Mouse (Mus musculus) layer of hippocampus, postnatal 10 days (tissue): ENCODE measurements around the gene Adarb1. TPM values are rescaled to one million over a fixed set of nuclear protein-coding genes. Genes with fewer than 3 reads are reported as not detected.

Experiments used
- DNase-seq, 2 experiments: peaks; one replicate each; pipeline ENCODE4 v3.0.0; 2021; ENCODE audit warnings: low spot score in 2 of 2
- long read RNA-seq: library from polyadenylated mRNA; stranded (forward); transcript quantifications from one replicate; pipeline ENCODE4 v2.0.0, GENCODE M21; 2023
- total RNA-seq, 2 experiments: library from RNA; stranded (reverse); gene quantifications; 2 replicates each; pipeline ENCODE4 v1.2.3; 2021

Adarb1 gene
- 10 to 100 TPM; 72.1 to 77.3 TPM for total RNA-seq
- long read RNA-seq, full-length matches to known transcripts = 7 of 17 reads
- long read RNA-seq, partial matches to known transcripts = 0 of 17 reads
- long read RNA-seq, other reads (novel, unspliced or antisense) = 10 of 17 reads

DNA sequence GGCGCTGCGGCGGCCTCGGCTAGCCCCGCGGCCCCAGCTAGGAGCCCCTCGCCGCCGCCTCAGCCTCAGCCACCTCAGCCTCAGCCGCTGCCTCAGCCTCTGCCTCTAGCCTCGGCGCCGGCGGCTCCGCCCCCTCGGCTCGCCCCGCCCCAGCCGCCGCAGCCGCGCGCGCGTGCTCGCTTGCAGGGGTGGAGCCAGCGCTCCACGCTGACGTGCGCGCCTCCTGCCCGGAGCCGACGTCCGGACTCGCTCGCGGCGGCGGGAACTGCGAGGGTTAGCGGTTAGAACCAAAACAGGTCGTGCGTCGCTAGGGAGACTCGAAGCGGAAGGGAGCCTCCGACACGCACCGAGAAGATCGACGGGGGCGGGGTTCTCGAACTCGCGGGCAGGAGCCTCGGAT is at the start of gene Adarb1:
Adarb1 (minus strand) TSS at position 133 of the 400 bp plus-strand sequence.
- peak; percentile 88 to 94 for DNase-seq

DNA sequence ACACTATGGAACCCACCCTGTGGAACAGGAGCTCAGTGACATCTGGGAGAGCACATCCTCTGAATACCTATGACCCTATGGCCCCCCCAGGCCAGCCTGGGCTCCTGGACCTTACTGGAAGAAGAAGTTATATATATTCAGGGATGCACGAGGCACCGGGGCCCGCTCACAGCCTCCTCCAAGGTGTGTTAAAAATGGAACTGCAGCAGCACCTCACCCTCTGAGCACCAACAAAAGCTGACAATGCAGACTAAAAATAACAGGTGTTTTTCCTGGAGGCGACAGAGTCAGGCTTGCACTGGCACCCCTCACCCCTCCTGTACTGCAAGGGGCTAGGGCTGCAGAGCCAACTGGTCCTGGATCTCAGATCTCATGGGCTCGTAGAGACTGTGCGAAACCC is 49.3 kb upstream of the Adarb1 start:
- no peak for DNase-seq

GRCm38 (mm10) chr10:77465902-77466301 is 47.8 kb upstream of the Adarb1 start:
- DNase-seq = no peak

- peak; percentile 48 to 51 for DNase-seq
These were observed 46.3 kb upstream of the Adarb1 start for GRCm38 (mm10) chr10:77464181-77464936.

GRCm38 (mm10) chr10:77461161-77461560 is 43.1 kb upstream of the Adarb1 start:
- DNase-seq = no peak

DNA sequence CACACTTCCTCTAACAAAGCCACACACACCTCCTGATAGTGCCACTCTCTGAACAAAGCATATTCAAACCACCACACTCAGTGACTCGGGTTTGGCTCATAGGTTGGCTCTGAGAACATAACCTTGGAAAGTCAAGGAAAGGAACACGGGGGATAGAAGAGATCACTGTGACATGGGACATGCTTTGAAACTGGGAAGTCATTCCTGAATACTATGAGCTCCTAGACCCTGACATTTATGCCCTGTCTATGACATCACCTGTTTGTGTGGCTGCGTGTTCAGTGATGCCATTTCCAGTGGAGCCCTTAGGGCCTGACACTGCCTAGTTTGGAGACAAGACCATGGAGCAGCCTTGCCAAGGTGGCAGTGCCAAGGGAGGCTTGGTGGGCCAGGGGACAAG is 39.6 kb upstream of the Adarb1 start:
- DNase-seq = no peak

DNA sequence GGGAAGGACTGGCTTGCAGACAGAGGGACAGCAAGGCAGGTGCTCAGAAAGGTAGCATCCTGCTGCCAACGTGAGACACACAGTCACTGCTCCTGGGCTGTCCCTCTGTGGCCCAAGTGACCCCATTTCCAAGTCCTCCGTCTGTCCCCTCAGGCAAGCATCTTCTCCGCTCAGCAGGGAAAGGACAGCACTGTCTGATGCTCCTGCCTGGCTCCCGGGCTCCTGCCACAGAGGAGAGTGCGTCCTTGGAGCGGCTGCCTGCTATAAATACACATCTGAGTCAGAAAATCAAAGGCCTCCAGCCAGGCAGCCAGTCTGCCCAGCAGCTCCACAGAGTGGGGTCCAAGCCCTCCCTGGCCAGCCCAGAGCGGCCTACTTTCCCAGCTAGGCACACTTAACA is 38.4 kb upstream of the Adarb1 start:
- no peak for DNase-seq

- no peak for DNase-seq
These were observed 37.4 kb upstream of the Adarb1 start for GRCm38 (mm10) chr10:77455251-77456010.

DNA sequence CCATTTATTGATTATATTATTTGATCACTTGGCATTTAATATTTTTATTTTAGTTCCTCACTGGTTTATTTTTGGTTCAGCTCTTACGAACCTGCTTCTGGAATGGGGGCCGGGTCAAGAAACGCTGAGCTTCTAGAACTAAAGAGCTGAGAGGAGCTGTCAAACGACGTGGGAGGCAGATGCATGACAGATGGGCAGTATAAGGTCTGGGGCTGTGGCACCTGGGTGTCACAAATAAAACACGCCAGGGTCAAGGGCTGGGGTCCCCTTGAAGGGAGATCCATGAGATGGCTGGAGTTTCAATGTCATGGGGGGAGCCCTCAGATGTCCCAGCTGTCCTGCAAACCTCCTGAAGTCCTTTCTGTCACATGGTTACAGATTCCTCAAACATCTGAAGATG is 36.7 kb upstream of the Adarb1 start:
- DNase-seq = no peak

- no peak for DNase-seq
These were observed 33.8 kb upstream of the Adarb1 start for GRCm38 (mm10) chr10:77451822-77452221.

- DNase-seq = no peak
These were observed 32.0 kb upstream of the Adarb1 start for GRCm38 (mm10) chr10:77450159-77450464.

DNA sequence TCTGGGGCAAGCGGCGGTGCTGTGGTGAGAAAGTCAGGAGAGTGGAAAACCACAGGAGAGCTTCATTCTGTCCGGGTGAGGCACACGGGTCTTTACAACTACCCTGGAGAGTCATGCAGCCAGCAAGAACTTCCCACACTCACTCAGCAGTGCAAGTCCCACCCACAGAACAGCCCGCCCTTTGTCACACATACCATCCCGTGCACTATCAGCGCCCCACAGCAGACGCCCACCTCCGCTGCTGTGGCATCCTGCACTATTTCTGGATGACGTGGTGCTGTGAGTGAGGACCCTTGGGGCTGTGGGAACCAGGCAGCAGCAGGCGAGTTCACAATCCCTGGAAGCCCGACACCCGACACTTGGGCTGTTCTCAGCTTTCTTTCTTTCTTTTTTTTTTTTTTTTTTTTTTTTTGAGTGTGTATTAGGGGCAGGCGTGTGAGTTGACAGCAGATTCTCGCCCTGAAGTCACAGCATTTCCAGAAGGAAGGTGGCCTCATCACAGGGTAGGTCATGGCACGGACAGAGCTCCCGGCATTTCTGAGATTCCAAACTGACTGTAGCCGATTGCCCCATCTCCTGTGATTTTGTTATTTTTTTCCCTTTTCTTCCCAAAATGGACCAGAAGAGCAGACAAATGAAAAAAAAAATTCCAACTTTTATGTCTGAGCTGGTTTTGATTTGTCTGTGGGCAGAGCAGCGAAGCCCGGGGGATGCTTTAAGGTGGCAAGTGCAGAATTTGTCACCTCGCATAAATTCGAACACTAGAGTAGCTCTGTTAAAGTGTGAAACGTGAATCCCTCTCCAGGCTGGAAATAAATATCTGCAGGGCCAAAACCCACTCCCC is 31.5 kb upstream of the Adarb1 start:
- no peak for DNase-seq

GRCm38 (mm10) chr10:77448698-77449247 is 30.7 kb upstream of the Adarb1 start:
- DNase-seq = no peak

DNA sequence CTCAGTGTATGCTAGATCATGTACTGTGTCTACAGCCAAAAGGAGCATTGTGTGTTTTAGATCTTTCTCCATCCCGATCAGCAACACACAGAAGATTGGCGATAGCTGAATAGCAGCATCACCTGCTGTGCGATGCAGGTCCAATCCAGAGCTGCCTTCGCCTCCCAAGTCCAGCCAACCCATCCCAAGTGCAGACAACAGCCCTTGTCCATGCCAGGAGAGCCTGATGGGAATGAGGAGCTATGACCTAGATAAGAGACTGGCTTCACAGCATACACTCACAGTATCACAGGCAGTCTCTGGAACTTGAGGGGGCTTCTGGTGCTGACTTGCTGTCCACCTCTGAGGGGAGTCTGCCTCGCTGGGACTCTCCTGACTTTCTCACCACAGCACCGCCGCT is 30.1 kb upstream of the Adarb1 start:
- DNase-seq = no peak

- no peak for DNase-seq
These were observed 29.7 kb upstream of the Adarb1 start for GRCm38 (mm10) chr10:77447755-77448154.

DNA sequence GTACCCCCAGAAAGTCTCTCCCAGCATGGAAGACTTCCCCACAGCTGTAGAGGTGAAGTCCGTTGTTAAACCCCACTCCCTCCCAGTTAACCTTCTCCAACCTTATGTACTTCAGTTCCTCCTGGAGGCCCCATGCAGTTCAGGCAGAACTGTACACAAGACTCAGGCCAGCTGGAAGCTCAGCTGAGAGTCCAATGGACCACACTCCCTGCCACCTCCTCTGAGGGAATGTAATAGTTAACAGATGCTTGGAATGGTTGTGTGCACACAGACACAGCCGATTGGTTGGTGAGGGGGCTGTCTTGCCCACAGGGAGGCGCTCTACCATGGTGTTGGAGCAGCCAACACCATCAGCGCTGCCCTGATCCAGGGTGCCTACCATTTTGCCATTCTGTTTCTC is 24.2 kb upstream of the Adarb1 start:
- no peak for DNase-seq

DNA sequence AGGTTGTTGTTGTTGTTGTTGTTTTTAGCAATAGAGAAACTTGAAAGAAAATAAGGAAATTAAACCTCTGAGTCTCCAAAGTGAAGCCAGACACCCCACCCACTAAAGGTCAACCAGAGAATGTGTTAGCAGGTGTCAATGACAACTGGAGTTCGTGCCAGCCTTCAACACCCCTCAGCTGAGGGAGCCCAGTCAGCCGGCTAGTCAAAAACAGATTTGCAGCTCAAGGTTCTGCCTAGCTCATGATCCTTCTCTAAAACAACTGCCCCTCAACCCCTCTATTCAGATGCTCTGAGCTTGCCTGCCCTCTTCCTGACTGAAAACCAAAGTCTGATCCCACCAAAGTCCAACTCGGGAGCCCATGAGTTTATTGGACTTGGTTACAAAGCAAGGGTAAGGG is 23.7 kb upstream of the Adarb1 start:
- DNase-seq = no peak

DNA sequence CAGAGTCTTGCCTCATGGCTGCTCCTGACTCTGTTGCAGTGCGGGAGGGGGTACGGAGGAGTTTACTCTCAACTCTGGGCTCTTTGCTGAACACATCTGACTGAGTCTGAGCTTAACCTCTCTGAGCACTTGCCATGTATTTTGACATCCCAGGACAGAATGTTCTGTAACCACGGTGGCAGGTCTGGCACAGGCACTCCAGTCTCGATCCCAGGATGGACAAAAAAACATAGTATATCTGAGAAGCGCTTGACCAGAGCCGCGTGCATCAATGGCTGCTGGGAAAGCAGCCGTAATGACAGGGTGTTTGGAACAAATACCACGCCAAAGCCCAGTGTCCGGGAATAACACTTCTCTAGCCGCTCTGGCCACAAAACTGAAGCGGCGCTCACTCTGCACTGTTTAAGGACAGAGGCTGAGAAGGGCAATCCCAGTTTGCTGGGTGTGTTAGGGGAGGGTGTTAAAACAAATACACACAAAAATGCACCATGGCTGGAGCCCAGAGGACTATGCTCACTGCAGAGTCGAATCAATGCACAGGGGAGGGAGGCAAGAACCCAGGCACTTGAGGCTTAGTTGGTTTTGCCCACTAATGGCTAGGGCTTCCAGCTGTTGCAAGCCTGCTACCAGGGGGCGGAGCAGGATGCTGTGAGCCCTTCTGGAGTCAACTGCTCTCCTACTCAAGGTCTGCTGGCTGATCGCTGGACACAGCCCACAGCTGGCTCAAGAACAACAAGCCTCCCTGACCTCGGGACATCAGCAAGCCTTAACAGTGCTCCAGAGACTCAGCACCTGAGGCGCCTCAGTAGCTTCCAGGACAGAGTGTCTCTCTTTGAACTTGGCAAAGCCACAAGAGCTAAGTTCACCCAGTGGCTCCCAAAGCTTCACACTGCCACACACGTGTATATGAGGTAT is 23.0 kb upstream of the Adarb1 start:
- DNase-seq = no peak

- no peak for DNase-seq
These were observed 22.2 kb upstream of the Adarb1 start for GRCm38 (mm10) chr10:77440286-77440685.

- no peak for DNase-seq
These were observed 21.0 kb upstream of the Adarb1 start for GRCm38 (mm10) chr10:77439026-77439425.
